Mouse (Mus musculus): Measurements from ENCODE around the gene Eif4ebp2.
A peak's percentile ranks its signal among the peaks of the same experiment; 100 is the strongest.

Eif4ebp2 gene

DNA sequence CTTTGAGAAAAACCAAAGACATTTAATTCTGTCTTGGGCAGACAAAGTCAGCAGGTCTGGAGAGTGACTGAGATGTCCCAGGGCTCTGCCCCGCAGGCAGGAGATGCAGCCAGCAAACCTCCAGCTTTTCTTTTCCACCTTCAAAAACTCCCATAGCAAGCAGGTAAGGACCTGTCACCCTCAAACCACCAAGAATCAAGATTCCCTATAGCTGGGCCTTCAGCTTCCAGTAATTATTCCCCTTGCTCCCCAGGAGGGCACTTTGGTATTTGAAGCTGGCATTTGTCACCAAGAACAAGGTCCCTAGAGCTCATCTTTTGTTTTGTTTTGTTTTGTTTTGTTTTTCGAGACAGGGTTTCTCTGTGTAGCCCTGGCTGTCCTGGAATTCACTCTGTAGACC, 35.4 kb downstream of the Eif4ebp2 start:
- no peak for DNase-seq

DNA sequence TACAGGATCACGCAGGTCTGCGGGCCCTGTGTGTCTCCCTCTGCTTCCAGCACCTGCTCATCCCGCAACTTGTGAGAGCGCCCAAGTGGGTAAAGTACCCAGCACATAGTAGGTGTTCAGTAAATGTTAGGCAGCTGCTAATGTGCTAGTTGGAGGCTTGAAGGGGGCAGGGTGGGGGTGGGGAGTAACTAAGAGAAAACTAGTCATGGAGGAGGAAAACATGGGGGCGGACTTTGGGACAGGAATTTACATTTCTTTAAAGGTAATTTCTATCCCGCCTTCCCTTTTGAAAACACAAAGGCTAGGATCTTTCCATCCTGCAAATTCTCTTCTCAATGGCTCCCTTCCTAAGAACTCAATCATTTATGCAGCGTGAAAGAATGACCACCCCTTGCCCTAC, 35.9 kb downstream of the Eif4ebp2 start:
- no peak for DNase-seq

DNA sequence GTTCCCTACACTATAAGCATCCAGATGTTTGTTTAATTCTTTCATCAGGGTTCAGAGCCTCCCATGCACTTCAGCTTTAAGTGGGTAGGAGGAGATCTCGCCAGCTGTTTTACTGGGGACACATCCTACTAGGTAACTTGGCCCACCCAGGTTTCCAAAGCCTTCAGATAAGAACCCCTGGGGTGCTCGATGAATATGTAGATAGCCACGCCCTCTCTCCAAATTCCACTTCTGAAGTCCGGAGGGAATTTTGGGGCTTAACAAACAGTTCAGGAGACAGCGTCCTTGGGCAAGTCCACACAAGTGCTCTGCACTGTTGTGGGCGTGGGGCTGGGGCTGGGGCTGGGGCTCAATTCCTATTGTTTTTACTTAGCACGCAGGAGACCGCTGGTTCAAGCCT, 36.6 kb downstream of the Eif4ebp2 start:
- no peak for DNase-seq

DNA sequence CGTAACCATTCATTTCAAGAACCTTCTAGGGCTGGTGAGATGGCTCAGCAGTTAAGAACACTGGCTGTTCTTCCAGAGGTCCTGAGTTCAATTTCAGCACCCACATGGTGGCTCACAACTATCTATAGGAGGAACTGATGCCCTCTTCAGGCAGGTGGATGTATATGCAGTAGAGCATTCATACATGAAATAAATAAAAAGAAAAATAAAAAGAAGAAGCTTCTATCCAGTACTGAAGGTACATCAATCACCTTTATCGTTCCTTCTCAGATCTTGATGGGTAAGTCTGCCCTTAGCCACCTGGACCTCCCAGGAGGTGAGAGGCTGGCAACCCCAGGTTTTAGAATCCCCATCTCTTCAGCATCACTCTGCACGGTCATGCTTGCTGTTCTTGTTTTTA, 37.2 kb downstream of the Eif4ebp2 start:
- no peak for DNase-seq

DNA sequence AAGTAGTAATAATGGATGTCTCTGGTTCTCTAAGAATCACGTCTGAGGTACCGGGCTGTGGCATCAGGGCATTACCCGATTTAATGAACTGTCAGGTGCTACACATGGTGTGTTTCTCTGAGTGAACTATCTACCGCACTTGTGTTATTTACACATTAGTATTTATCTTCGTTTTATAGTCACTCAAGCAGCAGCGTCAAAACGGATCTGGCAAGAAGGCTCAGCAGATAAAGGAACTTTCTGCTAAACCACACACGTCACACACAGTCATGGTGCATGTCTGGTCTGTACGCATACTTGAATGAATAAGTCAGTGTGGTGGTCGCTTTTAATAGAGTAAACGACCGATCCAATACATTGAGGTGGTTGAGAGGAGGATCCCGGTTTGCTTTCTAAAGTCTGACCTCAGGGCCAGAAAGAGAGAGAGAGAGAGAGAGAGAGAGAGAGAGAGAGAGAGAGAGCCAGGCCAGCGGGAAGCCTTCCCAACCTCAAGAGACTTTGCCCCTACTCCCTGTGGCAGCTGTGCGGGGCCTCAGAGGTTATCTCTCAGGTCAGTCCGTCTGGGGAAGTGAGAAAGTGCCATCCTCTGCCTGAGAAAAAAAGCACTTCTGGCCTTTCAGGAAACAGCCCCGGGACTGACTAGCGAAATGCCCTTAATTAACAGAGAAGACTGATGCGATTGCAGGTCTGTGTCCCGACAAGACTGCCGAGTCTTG, 39.4 kb downstream of the Eif4ebp2 start:
- no peak for DNase-seq

DNA sequence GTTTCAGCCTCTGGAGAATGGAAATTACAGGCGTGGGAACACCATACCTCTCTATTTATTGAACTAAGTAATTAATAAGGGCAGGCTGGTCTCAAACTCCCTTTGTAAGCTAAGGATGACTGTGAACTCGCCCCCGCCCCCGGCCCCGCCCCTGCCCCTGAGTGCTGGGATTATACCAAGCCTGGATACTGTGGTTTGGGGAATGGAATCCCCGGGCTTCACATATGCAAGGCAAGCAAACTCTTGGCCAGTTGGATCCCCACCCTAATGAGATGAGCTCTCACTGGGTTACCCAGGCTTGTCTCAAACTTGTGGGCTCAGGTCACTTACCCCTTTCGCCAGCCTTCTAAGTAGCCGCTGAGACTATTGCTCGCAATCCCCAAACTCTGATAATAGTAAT, 42.3 kb downstream of the Eif4ebp2 start:
- DNase-seq, result no peak

DNA sequence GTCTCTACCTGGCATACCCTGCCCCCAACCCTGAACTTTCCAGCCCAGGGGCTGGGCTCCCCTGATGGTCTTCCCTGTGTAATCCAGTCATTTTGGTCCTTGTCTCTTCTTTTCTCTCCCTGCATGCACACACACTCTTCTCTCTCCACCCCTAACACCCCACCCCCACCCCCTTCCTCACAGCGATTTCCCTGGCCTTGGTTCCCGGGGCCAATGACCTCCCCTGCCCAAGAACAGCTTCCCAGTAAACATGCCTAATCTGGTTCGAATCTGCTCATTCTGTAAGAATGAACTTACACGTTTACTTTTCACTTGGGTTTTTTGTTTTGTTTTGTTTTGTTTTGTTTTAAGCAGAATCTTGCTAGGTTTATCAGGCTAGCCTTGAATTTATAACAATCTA, 42.7 kb downstream of the Eif4ebp2 start:
- no peak for DNase-seq

DNA sequence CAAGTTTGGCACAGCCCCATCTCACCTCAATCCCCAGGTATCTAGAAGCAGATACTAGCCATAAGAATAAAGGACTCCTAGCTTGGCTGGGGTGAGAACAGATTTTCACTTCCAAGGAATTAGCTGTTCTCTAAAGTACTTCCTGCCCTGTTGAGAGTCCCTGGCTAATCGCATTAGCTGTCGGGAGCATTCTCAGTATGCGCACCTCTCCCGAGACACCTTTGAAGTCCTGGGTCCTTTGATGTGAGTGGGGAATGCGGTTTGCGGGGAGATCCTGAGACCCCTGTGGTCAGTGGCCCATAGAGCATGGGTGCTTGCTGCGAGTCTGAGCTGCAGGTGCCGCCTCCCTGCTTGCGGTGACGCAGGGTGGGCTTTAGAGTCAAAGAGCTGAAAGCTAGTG, 46.5 kb downstream of the Eif4ebp2 start:
- no peak for DNase-seq

DNA sequence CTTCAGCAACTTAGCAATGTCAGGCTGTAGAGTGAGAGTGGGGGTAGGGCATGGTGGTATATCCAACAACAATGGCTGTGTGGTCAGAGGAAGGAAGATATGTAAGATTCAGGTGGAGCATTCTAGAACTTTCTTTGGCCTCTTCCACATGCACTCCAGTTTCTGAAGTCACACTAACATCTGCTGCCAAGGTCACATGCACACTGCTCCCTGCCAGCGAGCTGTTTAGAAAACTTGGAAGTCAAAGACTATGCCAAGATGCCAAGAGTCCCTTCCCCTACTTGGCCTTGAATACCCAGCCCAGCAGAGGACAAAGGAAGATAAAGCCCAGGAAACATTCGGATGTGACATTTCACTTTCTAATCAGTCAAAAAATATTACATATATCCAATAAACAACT, 49.5 kb downstream of the Eif4ebp2 start:
- DNase-seq, result peak; percentile 54 to 56

DNA sequence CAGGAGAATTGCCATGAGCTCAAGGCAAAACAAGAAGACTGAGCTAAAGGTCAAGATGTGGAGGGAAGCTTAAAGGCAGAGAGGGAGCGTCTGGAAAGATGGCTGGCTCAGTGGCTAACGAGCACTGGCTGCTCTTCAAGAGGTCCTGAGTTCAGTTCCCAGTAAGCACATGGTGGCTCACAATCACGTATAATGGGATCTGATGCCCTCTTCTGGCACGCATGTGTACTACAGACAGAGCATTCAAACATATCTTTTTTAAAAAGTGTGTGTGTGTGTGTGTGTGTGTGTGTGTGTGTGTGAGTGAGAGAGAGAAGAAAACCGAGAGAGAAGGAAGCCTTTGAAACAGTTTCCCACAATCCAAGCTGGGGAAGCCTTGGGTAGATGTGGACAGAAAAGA, 50.0 kb downstream of the Eif4ebp2 start:
- DNase-seq, result peak in 1 of 2 experiments; percentile 41

DNA sequence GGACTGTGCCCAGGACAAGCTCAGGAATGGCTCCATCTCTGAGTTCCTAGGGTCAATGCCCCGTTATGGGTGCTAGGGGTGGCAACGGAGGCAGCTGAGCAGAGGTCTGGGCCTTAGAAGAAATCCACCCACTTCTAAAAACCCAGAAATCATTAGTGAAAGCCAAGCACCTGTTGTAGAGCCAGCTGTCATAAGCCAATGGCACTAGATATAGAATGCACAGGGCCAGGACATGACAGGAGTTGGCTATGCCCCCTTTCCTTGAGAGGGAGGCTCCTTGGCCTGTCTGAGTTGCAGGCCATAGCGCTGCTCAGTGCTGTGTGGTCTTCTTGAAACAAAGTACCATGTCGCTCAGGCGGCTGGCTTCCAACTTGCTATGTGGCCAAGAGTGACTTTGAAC, 52.1 kb downstream of the Eif4ebp2 start:
- no peak for DNase-seq

DNA sequence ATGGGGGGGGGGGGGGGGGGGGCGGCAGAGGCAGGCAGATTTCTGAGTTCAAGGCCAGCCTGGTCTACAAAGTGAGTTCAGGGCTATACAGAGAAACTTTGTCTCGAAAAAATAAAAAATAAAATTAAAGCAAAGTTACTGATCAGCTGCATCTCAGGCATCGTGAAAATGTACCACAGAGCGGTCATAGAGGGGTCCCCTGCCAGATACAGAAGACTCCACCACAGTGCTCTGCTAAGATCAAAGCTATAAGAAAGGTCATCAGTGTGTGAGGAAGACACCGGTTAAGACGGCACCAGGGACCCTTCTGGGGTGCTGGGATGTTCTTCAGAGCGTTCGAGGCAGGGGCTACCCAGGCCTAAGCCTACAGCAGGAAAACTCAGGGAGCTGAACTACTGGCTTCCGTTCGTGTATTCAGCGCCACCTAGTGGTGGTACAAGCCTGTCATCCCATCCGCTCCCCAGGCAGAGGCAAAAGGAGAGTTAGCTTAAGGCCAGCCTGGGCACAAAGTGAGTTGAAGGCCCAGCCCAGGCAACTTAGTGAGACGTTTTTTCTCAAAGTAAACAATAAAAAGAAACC, 53.2 kb downstream of the Eif4ebp2 start:
- peak; percentile 79 to 84 for DNase-seq

DNA sequence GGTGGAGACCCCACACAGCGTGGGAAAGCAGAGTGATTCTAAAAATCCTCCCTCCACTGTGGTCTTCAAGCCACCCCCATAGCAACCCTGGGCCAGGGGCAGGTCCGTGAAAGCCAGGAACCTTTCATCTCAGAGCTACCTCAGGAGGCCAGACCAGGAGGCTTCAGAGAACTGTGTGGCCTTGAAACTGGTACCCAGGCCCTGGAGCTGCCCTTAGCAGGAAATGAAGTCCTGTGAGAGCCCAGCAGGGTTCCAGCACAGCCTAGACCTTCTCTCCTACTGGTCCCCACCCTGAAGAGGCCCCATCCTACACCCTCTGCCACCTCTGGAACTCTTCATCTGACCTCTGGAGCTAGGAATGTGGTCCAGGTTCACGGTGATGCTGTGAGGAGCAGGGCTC, 54.3 kb downstream of the Eif4ebp2 start:
- DNase-seq, result no peak

DNA sequence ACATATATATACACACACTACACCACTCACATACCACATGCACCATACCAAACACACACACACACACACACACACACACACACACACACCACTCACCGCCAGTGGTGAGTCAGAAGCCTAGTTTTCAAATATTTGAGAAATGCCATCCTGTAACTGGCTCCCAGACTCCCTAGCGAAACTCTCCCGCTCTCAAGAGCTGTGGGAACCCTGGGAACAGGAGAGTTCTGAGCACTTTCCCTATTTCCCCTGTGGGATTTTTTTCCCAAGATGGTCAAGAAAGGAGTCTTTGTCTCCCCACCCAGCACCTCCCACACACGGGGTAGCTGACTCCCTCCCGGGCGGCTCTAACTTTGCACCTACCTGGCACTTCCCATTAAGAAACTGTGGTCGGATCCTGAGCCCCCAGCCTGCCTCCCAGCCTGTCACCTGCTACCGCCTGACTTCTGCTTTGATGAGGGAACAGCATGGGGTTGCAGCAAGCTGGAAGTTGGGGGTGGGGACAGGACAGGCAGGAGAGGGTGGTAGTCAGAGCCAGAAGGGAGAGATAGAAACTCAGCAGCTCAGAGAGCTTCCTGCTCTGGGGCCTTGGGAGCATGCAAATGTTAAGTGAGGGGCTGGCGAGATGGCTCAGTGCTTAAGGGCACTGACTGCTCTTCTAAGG, 57.9 kb downstream of the Eif4ebp2 start:
- no peak for DNase-seq

DNA sequence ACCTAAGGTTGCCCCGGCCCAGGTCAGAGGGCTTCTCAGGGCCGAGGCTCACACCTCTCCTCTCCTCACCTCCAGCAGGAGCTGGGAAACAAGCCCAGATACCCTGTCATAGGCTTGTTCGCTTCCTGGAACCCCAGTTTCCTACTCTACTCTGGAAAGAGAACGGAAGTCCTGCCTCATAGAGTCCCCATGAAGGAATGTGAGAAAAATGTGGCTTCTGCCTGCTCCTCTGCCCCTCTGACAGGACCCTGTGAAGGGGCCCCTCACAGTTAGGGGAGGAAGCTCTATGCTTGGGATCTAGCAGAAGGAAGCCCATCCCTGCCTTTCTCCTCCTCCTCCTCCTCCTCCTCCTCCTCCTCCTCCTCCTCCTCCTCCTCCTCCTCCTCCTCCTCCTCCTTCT, 59.9 kb downstream of the Eif4ebp2 start:
- no peak for DNase-seq

DNA sequence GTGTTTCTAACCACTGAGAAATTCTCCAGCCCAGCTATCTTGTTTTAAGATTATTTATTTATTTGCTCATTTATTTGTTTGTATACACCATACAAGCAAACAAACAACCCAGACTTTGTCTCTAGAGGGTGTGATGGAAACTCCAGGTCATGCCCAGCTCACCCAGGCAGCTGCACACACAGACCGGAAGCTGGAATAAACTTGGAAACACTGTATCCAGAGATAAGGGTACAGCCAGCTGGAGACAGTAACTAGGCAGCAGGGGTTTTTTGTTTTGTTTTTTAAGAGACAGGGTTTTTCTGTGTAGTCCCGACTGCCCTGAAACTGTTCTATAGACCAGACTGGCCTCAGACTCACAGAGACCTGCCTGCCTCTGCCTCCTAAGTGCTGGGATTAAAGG, 62.3 kb downstream of the Eif4ebp2 start:
- no peak for DNase-seq

DNA sequence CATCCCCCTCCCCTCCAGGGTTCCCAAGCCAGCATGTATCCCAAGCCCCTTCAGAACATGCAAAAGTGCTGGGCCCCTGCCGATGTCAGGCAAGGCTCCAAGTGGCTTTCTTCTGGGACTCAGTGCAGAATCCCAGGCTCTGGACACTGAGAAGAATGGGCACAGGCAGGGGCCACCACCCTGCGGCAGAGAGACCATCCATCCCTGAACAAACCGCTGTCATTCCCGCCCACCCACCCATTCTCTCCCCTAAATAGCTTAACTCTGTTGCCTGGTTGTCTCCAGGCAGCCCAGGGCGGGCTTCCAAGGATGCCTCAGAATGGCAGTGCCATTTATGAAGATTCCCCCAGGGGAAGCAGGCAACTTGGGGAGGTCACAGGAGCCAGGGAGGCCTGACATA, 63.4 kb downstream of the Eif4ebp2 start:
- DNase-seq, result no peak

DNA sequence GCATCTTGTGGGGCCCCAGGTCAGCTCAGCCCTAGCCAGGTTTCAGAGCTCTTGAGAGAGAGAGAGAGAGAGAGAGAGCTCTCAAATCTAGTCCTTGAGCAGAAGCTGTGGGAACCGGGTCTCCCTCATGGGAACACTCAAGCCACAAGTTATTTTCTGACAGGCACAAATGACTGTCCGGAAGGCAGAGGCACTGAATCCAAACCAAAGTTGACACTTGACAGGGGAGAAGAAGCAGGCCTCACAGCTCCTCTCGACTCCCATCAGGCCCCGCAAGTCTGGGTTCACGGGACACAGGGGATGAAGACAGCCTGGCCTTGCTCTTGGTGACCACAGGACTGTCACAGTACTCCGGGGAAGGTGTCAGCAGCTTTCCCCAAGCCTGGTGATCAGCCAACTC, 66.2 kb downstream of the Eif4ebp2 start:
- DNase-seq, result no peak

DNA sequence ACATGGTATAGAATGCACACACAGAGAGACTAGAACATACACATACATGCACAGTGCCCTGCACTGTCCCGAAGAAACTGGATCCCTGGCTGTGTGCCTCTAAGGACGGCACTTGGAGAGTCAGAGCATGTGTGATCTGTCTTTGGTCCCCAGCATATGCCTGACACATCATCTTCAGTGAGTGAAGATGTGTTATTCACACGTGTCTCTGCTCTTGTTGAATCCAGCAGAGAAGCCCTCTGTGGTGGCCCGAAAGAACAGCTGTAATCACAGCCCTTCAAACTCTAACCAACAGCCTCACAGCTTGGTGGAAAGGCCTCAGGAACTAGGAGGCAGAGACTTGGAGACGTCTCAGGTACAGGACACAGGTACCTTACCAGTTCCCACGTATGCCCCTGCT, 67.3 kb downstream of the Eif4ebp2 start:
- no peak for DNase-seq

DNA sequence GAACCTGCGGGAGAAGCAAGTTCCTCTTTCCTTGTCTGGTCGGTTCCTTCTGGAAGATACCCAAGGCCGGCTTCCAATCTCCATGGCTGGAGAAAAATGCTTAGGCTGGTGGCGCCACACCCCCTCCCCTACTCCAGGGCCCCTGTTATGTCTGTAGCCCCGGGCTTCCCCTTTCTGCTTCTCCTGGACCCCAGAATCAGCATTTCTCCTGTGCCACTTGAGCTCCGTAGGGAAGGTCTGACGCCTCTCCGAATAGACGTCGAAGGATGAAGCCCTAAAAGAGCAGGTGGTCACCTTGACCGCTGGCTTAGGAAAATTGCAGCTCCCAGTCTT, 68.8 kb downstream of the Eif4ebp2 start:
- DNase-seq, result no peak

DNA sequence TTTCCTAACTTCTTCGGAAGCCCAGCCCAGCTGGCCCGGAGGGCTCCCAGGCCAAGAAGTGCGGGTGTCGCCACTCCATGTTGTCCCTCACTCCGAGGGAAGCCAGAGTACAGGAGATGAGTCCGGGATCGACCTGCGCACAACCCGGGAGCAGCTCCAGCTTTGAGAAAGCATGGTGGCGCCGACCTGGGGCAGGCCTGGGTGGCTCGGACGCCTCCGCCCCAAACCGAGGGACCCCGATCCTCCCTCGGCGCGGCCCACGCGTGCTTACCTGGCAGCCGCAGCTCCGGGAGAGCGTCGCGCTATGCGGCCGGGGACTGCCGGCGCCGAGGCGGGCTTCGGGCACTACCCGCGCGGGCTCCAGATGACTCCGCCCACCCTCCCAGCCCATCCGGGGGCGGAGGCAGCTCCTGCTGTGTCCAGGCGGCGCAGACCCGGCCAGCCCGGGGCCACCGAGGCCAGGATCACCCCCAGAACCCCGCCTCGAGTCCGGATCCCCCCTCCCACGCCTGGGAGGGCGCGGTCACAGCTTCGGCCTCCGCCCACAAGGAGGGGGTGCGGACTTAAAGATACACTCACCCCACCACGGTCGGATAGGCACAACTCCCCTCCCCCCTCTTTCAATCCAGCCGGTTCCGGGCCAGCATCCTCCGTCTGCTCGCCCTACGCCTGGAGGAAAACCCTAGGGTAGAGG, 69.3 kb downstream of the Eif4ebp2 start, which contains the start of gene Pald1:
Gene Pald1 (minus strand): TSS at position 510 of the 694 bp plus-strand sequence.
- DNase-seq, result peak; percentile 85 to 86

DNA sequence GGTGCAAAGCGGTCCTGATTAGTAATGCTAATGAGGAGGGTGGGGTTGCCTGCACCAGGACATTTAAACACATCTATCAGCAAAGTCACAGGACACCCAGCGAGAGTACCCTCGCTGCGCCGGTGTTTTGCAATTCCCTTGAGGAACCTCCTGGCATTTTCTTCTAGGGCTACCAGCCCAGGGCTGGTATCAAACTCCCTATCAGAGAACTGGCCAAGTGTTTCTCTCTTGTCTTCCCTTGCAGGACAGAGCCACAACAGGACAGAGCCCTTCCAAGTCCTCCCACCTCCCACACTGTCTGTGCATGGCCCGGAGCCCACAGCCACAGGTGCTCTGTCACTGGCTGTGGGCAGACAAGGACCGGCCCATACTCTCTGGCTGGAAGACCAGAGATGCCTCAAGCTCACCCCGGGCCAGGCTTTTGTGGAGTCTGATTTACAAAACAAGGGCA, 70.2 kb downstream of the Eif4ebp2 start:
- DNase-seq, result peak in 1 of 2 experiments; percentile 25

DNA sequence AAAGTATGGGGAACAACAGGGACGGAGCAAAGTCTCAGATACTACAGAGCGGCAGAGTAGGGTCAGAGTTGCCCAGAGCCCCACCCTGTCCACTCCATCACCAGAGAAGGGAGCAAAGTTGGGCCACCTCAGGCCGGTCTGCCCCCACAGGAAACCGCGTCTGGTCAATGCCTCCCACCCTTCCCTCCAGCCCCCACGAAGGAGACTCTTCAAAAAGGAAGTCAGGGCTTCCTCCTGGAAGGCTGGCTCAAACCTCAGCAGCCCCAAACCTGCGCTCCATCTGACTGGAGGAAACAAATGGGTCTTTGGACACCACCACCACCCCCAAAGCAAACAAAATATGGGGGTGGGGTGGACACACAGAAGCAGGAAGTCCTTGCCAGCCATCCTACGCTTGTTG, 70.6 kb downstream of the Eif4ebp2 start:
- peak; percentile 42 to 47 for DNase-seq

DNA sequence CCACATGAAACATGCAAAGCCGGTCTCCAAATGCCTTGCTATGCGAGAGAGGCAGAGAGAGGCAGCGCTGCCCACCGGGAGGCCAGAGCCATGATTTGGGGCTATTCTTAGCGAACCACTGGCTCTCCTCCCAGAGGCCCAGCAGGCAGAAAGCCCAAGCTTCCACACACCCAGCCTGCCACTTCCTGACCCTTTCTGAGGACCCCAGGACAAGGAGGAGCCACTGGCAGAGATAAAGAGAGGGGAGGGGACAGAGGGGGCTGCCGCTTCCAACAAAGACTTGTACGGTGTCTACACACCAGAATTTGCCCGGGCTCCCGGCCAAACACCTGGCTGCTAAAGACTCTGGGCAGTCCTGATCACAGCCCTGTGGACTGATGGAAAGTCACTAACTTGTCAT, 72.3 kb downstream of the Eif4ebp2 start:
- peak; percentile 65 to 67 for DNase-seq
